Mouse (Mus musculus): ENCODE measurements around the gene Stx5a.

Gene Stx5a

DNA sequence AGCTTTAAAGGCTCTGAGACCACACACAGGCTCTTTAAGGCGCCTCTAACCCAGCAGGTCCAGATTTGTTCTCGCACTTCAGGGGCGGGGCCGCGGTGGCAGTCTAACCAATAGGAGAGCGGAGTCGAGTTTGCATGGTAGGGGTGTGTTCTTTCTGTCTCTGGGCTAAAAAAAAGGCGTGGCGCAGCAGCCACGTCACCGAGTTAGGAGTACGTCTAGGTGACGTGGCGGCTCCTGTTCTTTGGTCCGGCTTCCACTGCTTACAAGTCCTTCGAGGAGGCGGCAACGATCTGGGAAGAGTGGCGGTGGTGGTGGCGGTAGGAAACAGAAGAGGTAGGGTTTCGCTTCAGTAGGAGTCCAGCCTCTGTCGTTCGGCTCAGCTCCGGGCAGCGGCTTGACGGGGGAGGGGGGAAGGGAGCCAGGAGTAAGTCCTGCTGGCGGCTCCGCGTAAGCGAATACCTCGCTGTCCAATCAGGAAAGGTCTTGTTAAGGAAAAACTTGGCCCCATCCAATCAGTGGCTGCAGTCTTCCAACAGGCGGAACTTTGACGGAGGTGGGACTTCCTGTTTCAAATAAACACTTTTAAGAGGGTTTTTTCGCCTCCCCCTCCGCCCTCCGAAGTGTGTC, at the start of gene Stx5a:
TSS of gene Stx5a (plus strand) at position 171 of the 627 bp plus-strand sequence.
- DNase-seq (ENCODE audit: low spot score in 2 of 2): peak; percentile 81 to 89

DNA sequence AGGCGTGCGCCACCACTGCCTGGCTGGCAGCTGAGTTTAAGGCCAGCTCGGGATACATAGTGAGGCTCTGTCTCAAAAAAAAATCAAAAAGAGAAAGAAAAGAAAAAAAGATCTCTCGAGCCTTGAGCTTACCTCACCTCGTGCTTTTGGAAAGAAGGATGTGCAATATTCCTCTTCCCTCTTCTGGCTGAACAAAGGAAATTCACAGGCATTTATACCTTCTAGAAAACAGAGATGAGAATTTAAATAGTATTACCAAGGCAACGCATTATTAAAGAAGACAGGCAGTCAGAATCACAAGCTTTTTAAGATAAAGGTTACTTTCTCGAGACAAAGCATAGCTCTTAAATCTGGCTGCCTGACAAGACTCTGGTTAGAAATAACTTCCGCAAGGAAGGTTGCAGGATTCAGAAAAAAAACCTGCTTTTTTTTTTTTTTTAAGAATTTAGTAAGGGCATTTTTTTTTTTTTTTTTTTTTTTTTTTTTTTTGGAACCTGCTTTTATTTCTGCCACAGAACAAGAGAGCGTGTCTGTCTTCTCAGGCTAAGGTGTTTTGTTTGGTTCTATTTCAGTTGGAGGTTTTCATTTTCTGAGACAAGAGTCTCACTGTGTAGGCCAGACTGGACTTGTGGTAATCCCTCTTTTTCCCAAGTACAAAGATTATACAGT, 49.2 kb upstream of the Stx5a start:
- DNase-seq (ENCODE audit: low spot score in 2 of 2): no peak

- no peak for DNase-seq (ENCODE audit: low spot score in 2 of 2)
Observed at GRCm38 (mm10) chr19:8692740-8693139, 48.5 kb upstream of the Stx5a start.

GRCm38 (mm10) chr19:8695330-8695729, 45.9 kb upstream of the Stx5a start:
- DNase-seq (ENCODE audit: low spot score in 2 of 2): no peak

DNA sequence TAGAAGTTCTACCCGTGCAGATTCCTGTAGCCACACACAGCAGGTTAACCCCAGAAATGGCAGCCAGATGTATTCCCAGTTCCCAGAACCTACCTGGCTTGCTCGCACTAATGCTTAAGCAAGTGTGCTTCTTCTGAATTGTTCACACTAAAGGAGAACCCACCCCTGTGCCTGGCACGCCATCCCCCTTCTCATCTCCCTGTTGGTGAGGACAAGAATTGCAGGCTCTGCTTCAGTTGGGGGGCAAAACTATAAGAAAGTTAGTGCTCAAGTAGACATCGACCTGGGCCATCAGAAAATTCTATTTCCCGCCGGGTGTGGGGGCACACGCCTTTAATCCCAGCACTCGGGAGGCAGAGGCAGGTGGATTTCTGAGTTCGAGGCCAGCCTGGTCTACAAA, 41.6 kb upstream of the Stx5a start:
- DNase-seq (ENCODE audit: low spot score in 2 of 2): no peak

DNA sequence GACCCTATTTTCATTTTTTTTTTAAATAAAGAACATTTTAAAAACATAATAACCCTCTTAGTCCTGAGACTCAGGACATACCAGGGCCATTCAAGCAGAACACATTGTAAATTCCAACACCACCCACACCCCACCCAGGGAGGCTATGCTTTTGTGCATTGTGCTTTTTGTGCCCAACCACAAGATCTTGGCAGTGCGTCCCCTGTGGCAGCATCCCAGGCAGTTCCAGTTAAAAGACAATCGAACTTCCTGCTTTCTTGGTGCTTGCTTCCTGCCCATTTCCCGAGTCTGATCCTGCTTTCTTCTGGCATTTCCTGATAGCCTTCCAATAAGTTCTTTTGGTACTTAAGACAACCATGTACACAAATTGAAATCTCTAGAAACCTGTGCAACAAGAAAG, 38.8 kb upstream of the Stx5a start:
- DNase-seq (ENCODE audit: low spot score in 2 of 2): no peak

DNA sequence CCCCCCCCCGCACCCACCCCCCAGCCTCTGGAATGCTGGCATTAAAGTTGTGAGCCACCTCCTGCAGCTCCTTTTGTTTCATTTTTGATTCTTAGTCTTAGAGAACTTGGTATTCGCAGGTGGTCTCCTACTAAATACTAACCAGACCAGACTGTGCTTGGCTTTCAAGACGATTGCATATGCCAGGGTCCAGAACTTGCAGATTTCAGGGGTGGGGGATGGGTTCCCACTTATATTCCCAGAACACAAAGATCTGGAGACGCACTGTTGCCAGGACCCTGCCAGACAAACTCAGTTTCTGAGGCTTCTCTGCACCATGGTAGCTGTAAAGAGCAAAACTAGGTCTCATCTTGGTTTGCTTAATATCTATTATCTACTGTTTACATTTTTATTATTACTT, 37.6 kb upstream of the Stx5a start:
- no peak for DNase-seq (ENCODE audit: low spot score in 2 of 2)

GRCm38 (mm10) chr19:8705026-8705708, 36.0 kb upstream of the Stx5a start:
- no peak for DNase-seq (ENCODE audit: low spot score in 2 of 2)

DNA sequence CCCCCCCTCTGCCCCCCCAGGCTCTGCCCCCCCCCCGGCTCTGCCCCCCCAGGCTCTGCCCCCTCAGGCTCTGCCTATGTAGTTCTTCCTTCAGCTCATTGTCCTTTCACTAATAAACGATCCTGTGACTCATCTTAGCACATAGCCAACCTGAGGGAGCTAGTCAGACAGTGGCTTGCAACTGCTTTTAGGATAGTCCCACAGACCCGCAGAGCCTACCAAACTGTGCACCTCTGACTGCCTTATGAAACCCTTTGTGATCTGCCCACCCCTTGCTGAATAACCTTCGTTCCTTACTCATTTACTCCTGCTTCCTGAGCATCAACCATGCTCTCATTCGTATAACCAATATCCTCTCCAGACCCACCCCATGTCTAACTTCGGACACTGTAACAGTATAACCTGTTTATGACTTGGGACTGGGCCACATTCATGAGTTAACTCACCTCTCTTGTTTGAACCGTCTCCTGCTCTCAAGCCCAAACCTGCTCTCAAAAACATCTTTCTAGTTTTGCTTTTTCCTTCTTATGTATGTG, 35.0 kb upstream of the Stx5a start:
- no peak for DNase-seq (ENCODE audit: low spot score in 2 of 2)

DNA sequence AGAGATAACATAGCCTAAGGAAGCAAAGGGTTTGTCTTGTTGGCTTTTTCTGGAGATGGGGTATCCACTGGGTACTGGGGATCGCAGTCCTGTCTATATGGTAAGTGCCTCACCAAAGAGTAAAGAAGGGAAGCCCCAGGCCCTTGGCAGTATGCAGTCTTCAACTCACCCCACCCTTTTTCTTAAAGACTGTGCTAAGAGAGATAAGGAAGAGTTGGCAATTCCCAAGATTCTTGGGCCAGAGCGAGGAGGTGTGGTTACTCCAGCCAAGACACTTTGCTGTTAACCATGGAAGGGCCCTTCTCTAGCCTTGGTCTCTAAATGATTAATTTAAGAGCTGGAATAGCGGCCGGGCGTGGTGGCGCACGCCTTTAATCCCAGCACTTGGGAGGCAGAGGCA, 34.3 kb upstream of the Stx5a start:
- DNase-seq (ENCODE audit: low spot score in 2 of 2): no peak

GRCm38 (mm10) chr19:8708954-8709353, 32.3 kb upstream of the Stx5a start:
- no peak for DNase-seq (ENCODE audit: low spot score in 2 of 2)

DNA sequence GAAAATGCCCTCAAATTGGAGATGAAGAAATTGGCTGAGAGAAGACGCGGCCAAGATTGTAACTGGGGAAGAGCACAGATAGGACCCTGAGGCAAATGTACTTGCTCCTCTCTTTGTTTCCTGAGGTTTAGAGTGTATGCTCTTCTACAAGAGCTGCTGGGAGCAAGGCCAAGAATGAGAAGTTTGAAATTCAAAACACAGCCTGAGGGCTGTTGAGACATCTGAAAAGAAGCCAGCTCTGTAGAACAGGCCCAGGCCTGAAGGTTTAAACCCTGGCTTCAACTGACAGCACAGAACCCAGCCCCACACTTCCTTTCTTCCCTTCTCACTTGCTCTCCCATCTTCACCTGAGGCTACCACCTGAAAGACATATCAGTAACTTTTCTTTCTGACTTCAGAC, 31.2 kb upstream of the Stx5a start:
- DNase-seq (ENCODE audit: low spot score in 2 of 2): no peak

- DNase-seq (ENCODE audit: low spot score in 2 of 2): no peak
Observed at GRCm38 (mm10) chr19:8711506-8711905, 29.7 kb upstream of the Stx5a start.

- DNase-seq (ENCODE audit: low spot score in 2 of 2): no peak
Observed at GRCm38 (mm10) chr19:8711949-8712869, 29.0 kb upstream of the Stx5a start.

DNA sequence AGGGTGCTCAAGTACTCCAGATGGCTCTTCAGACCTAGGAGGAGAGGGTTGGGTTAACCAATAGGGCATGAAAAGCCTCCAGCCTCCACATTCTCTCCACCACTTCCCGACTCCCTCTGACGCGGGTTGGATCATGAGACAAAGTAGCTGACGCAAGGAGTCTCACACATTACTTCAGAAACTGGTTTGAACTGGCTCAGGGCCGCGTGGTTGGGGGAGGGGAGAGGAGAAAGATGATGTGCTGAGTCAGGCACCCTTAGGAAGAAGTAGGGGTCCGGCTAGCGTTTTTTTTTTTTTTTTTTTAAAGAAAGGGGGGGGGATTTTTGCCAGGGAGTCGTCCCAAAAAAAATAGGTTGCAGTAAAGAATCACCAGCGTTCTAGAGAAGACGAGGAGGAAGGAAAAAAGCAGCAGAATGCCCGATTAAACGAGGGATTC, 28.3 kb upstream of the Stx5a start:
- peak; percentile 28 to 70 for DNase-seq (ENCODE audit: low spot score in 2 of 2)

DNA sequence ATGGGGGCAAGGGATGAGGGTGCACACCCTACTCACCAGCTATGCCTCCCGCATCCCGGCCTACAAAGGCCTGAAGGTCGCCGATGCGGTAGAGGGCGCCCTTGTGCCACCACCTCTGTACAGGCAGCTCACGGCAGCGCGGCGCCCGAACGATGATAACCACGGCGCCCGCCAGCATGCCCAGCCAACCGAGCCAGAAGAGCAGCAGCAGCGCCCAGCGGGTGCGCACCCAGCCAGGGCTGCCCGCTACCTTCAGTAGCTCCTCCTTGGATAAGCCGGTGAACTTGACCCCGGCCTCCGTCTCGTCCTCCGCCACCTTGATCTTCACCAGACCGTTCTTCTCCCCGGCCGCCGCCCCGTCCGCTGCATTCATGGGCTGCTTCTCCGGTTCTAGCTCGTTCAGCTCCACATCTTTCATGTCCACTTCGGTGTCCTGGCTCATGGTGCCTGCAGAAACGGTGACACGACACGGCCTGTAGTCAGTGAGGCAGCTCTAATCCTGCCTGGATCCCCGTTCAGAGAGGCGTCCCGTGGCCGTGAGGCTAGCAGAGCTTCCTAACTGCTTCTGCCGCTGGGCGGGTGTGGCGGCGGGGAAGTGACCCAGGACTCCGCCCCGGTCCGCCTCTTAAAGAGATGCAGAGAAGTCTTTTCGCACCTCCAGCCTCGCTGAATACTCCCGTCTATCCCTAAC, 27.8 kb upstream of the Stx5a start:
- peak; percentile 88 to 96 for DNase-seq (ENCODE audit: low spot score in 2 of 2)

DNA sequence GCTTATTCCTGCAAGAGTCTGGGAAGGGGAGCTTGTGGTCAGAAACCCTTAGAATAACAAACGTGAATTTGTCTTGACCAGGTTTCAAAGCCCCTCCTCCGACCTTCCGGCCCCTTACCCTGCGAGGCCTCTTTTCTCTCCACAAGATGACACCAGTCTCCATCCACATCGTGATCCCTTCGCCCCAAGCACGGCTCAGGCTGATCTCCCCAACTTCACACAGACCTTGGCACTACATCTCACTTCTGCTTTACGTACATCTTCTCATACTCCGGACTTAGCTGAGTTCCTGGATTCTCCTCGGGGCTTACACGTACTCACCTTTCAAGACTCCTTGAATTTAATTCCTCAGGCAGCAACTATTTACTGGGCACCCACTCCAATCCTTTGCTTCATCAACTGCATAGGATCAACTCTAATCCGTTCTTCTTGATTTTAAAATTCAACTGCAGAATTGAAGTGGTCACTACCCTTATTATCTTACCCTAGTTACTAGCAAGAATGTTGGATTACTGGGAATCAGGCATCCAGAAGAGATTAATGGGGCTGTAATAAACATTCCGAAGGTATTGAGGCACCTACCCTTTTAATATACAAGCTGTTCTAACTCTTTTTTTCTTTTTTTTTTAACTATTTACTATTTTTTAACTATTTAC, 27.1 kb upstream of the Stx5a start:
- DNase-seq (ENCODE audit: low spot score in 2 of 2): no peak

DNA sequence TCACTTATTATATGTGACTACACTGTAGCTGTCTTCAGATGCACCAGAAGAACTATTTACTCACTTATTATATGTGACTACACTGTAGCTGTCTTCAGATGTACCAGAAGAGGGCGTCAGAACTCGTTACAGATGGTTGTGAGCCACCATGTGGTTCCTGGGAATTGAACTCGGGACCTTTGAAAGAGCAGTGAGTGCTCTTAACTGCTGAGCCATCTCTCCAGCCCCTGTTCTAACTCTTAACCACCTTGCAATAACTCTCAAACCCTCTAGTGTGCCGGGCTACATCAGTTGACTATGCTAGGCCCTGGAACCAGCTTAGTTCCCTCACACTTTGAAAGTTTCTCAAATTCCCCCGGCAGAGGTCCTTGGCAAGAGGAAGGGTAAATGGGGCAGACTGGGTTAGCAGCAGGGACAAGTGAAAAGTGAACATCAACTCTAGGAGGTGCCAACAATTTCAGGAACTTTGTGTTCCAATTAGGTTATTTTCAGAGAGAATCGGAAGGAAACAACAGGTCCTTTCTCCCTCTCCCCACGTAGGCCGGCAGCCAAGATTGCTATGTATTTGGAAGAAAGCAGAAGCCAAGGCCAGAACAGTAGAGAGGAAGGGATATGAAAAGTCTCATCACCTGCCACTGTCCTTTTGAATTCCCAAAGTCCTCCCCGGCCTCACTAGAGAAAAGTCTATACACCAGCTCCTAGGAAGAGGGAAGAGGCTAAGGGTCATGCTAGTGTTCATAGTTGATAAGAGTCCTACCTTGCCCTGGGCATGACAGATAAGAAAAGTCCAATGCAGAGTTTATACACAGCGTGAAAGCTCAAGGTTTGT, 26.3 kb upstream of the Stx5a start:
- no peak for DNase-seq (ENCODE audit: low spot score in 2 of 2)

GRCm38 (mm10) chr19:8715868-8716766, 25.1 kb upstream of the Stx5a start:
- DNase-seq (ENCODE audit: low spot score in 2 of 2): no peak

Data from cerebellum, postnatal 4 days (tissue).